Mouse (Mus musculus): Measurements from ENCODE around the gene Slitrk4.

The Slitrk4 gene

GRCm38 (mm10) chrX:64276290-64277125 lies at the start of gene Slitrk4:
Slitrk4 (minus strand) TSS chrX:64276996.
- DNase-seq = peak; percentile 70 to 76

DNA sequence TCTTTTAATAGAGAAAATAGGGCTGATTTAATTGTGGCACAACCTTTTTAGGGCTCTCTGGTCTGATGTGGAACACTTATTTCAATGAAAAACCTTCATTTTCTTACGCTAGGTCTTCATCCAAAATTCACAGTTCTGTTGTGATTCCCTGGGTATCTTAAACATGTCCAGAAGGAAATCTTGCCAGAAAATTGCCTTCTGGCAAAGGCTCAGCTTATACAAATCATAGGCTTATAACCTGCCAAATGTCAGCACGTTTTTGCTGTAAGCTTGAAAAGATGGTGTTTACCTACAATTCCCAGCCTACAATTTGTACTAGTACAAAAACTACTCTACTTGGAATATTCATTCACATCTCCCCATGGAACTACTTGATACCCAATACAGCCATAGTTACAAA lies 42.7 kb upstream of the Slitrk4 start:
- DNase-seq = peak; percentile 60 to 80

GRCm38 (mm10) chrX:64277991-64278301 lies 1.1 kb upstream of the Slitrk4 start:
- DNase-seq = peak; percentile 9 to 35

GRCm38 (mm10) chrX:64277126-64277990 lies 562 bp upstream of the Slitrk4 start:
- DNase-seq = peak; percentile 49 to 51

DNA sequence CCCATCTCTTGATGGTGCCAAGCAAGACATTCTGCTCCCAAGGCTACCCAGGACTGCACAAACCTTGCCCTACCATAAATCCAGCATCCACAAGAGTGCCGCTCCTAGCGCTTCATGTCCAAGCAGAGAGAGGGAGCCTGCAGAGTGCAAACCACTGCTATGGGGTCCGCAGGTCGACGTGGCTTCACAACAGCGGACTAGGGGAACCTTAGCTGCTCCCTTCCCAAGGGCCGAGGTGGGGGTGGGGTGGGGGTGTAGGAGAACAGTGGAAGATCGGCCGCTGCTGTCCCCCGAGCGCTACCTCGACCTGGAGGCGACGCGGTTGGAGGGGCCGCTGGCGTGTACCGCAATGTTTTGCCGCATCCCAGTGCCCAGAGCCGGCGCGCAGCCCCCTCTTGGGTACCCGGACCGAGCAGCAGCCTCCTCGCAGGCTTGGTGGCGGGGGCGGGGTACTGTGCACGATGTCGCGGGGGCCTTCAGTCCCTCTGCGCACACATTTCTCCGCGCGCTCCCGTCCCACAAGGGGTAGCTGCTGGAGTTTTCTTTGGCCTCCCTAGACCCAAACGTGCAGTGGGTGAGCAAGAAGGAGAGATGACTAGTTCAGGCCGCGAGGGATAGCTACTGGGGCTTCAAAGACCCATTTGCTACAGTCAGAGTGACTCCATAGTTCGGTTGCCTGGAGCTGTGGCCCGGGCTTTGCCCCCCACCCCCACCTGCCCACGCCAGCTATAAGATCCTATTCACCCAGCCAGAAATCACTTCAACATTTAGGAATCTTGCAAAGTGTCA lies 1.1 kb downstream of the Slitrk4 start:
- DNase-seq = peak; percentile 59 to 60

- DNase-seq = peak; percentile 13 to 70
These were observed 13.3 kb downstream of the Slitrk4 start for GRCm38 (mm10) chrX:64263481-64263880.
